Mouse (Mus musculus) lung, adult 2 months (tissue): ENCODE results near the gene Krtdap.

ENCODE experiments used
- CTCF ChIP-seq: fragments of 200-500 bp; IDR thresholded peaks from 2 replicates; pipeline ENCODE4 v1.5.1; 2011; ENCODE audit warnings: mild to moderate bottlenecking, low read length, control low read depth; ENCODE audit not compliant: insufficient read depth
- POLR2A ChIP-seq: fragments of 200-500 bp; IDR thresholded peaks from 2 replicates; pipeline ENCODE4 v1.6.1; 2011; ENCODE audit warnings: low read depth, mild to moderate bottlenecking, control low read depth, low read length, borderline replicate concordance; ENCODE audit errors: extremely low read depth

- TF ChIP-seq POLR2A: no peak
- peak; percentile 39; the same call in 1 of the 2 replicates for TF ChIP-seq CTCF
These were observed 18.2 kb downstream of the Krtdap start for GRCm38 (mm10) chr7:30805924-30806323.
